ENCODE assay signal across 25 mouse cellular contexts in genomic region chrX:85132706-85133105, GRCm38 (mm10).
DNase-seq lines count a peak whose midpoint lies in the region; ATAC-seq and TF ChIP-seq lines count a peak whose summit lies in the region.
"Had no signal": no experiment of that assay in that cellular context is flagged by ENCODE, and none has a peak within 500 bp of the region (broad histone marks: within the 10 kb centered on the region; RNA-seq: fewer than 3 reads in every experiment).

No protein-coding gene starts in this region.

- H3K9ac ChIP-seq in CH12.LX (ENCODE audit: insufficient read depth, low read depth), result no peak overlapping the region
- H3K9ac ChIP-seq in ES-E14 (ENCODE audit: insufficient read depth, low read depth, low read length, poor library complexity, severe bottlenecking), result no peak overlapping the region
- H3K9ac ChIP-seq: embryonic facial prominence, embryonic 13.5 days; embryonic facial prominence, embryonic 15.5 days; forebrain, embryonic 13.5 days; forebrain, embryonic 15.5 days; forebrain, postnatal 0 days had no signal

- no peak for TF ChIP-seq EP300 in CH12.LX (IDR thresholded peaks at IDR 0.05; ENCODE audit: low read length)

- no peak for TF ChIP-seq POLR2A in CH12.LX (IDR thresholded peaks at IDR 0.05; ENCODE audit: low read depth, low read length)

- dilution Hi-C loops in CH12.LX (cut with MboI; ENCODE audit: extremely low pct_ligation_motif_present, extremely low pct_unique_long_range_greater_than_20kb, low sequenced_read_pairs), result no loop called here

- H3K27ac ChIP-seq in CH12.LX (ENCODE audit: insufficient read depth, low read depth), result no peak overlapping the region
- H3K27ac ChIP-seq in ES-E14 (ENCODE audit: insufficient read depth, low read depth, low read length, poor library complexity, severe bottlenecking), result no peak overlapping the region
- H3K27ac ChIP-seq: embryonic facial prominence, embryonic 13.5 days; embryonic facial prominence, embryonic 15.5 days; forebrain, embryonic 10.5 days; forebrain, embryonic 13.5 days; forebrain, embryonic 15.5 days had no signal

- TF ChIP-seq CTCF in CH12.LX (conservative IDR thresholded peaks at IDR 0.05 in 1 of 2, IDR thresholded peaks at IDR 0.05 in 1 of 2; ENCODE audit: low read depth in 2 of 2, low read length in 2 of 2), result no peak

- DNase-seq in CH12.LX (ENCODE audit: extremely low read depth) (no peak), ES-E14 (ENCODE audit: low read depth, low spot score) (no peak)
- no peak for DNase-seq in gastrocnemius, postnatal 36 days
- no peak for DNase-seq in neural tube, embryonic 10.5 days (ENCODE audit: extremely low spot score, low spot score)
- DNase-seq: adrenal gland, adult 2 months; adrenal gland, postnatal 10 days; adrenal gland, postnatal 25 days; B cell, adult 2 months; cerebellum, adult 11 months; cerebellum, adult 18-20 months; cerebellum, adult 8-10 months; cerebellum, adult 9-11 months; cerebellum, postnatal 14 days; cerebellum, postnatal 36 days; embryo, embryonic 11 days; forebrain, postnatal 0 days had no signal

- H3K27me3 ChIP-seq in CH12.LX (replicated peaks), result no peaks in the 10 kb centered on the region
- H3K27me3 ChIP-seq: embryonic facial prominence, embryonic 13.5 days; embryonic facial prominence, embryonic 15.5 days; forebrain, embryonic 13.5 days; forebrain, embryonic 15.5 days had no signal

- H3K9me3 ChIP-seq in CH12.LX (replicated peaks; ENCODE audit: low read length), result no peaks in the 10 kb centered on the region
- H3K9me3 ChIP-seq in ES-E14 (ENCODE audit: control insufficient read depth, insufficient read depth, low read depth, low read length), result no peaks in the 10 kb centered on the region
- H3K9me3 ChIP-seq: embryonic facial prominence, embryonic 13.5 days; embryonic facial prominence, embryonic 15.5 days; forebrain, embryonic 10.5 days; forebrain, embryonic 13.5 days; forebrain, embryonic 15.5 days had no signal

- H3K4me2 ChIP-seq in CH12.LX (ENCODE audit: insufficient read depth, low read depth, poor library complexity, severe bottlenecking), result no peak overlapping the region
- H3K4me2 ChIP-seq: embryonic facial prominence, embryonic 13.5 days; embryonic facial prominence, embryonic 15.5 days; forebrain, embryonic 13.5 days; forebrain, embryonic 15.5 days had no signal

- 0 out of 2 replicates have a peak, but pooled peaks have one; percentile 34 for ATAC-seq in megakaryocyte progenitor cell, adult 5-6 weeks (replicated peaks; ENCODE audit: poor library complexity)
- ATAC-seq: activated CD4-positive, CD25-positive, alpha-beta regulatory T cell, adult 4 months; CD4-positive, CD25-positive, alpha-beta regulatory T cell, adult 4 months; forebrain, embryonic 13.5 days; forebrain, embryonic 15.5 days; forebrain, postnatal 0 days had no signal

- in situ Hi-C loops in CH12.LX (cut with MboI; ENCODE audit: low pct_ligation_motif_present, low pct_unique_long_range_greater_than_20kb, low sequenced_read_pairs), result no loop called here
- in situ Hi-C loops in ES-E14 (cut with MboI; ENCODE audit: low sequenced_read_pairs in 2 of 2, unreplicated experiment in 2 of 2), result no loop called here

- H3K4me3 ChIP-seq in CH12.LX (replicated peaks in 1 of 3; ENCODE audit: low read depth in 2 of 3, low read length in 2 of 3, poor library complexity in 1 of 3) (no peak overlapping the region), ES-E14 (ENCODE audit: insufficient read depth in 1 of 2, low read depth in 1 of 2, low read length in 2 of 2, poor library complexity in 1 of 2, severe bottlenecking in 1 of 2) (no peak overlapping the region)
- H3K4me3 ChIP-seq: embryonic facial prominence, embryonic 13.5 days; embryonic facial prominence, embryonic 15.5 days; erythroblast, embryonic 14.5 days; forebrain, embryonic 10.5 days; forebrain, embryonic 13.5 days; forebrain, embryonic 15.5 days had no signal

- H3K4me1 ChIP-seq in CH12.LX (ENCODE audit: control insufficient read depth in 1 of 2, insufficient read depth in 2 of 2) (no peaks in the 10 kb centered on the region), ES-E14 (ENCODE audit: control insufficient read depth in 2 of 2, insufficient read depth in 2 of 2, low read length in 2 of 2, poor library complexity in 1 of 2) (peaks cover 0 to 2% of the 10 kb centered on the region in 2 experiments; a peak in 1 of 4 replicates)
- H3K4me1 ChIP-seq: embryonic facial prominence, embryonic 13.5 days; embryonic facial prominence, embryonic 15.5 days; forebrain, embryonic 13.5 days; forebrain, embryonic 15.5 days had no signal

- no peak for TF ChIP-seq RAD21 in CH12.LX (IDR thresholded peaks at IDR 0.05; ENCODE audit: low read depth, low read length)

- H3K36me3 ChIP-seq in CH12.LX (replicated peaks in 1 of 2; ENCODE audit: control insufficient read depth in 1 of 2, insufficient read depth in 1 of 2, low read length in 1 of 2), result no peaks in the 10 kb centered on the region
- H3K36me3 ChIP-seq in ES-E14 (ENCODE audit: control insufficient read depth, insufficient read depth, low read length, poor library complexity, severe bottlenecking), result no peaks in the 10 kb centered on the region
- H3K36me3 ChIP-seq: embryonic facial prominence, embryonic 13.5 days; embryonic facial prominence, embryonic 15.5 days; forebrain, embryonic 10.5 days; forebrain, embryonic 15.5 days had no signal

- H3K79me2 ChIP-seq in CH12.LX (replicated peaks; ENCODE audit: control insufficient read depth, extremely low read depth, insufficient read depth, poor library complexity, severe bottlenecking), result no peaks in the 10 kb centered on the region

- intact Hi-C loops in gastrocnemius, postnatal 36 days (cut with DNase I), result no loop called here

TF ChIP-seq in CH12.LX, 34 proteins besides CTCF, POLR2A, EP300 and RAD21:
- no peak for TF ChIP-seq MEF2A (IDR thresholded peaks at IDR 0.05; ENCODE audit: borderline replicate concordance, low read depth, low read length)
- peak; percentile 25; the same call in 1 of the 2 replicates for TF ChIP-seq NRF1 (IDR thresholded peaks at IDR 0.05; ENCODE audit: low read depth, low read length)
- TF ChIP-seq USF2 (conservative IDR thresholded peaks at IDR 0.05; ENCODE audit: low read depth, low read length), result no peak
- TF ChIP-seq MXI1 (IDR thresholded peaks at IDR 0.05; ENCODE audit: low read depth, low read length), result no peak
- TF ChIP-seq ZKSCAN1 (IDR thresholded peaks at IDR 0.05; ENCODE audit: borderline replicate concordance, low read depth, low read length), result no peak
- no peak for TF ChIP-seq JUND (conservative IDR thresholded peaks at IDR 0.05; ENCODE audit: low read depth, low read length)
- no peak for TF ChIP-seq MYC (IDR thresholded peaks at IDR 0.05; ENCODE audit: low read depth, low read length)
- no peak for TF ChIP-seq PAX5 (IDR thresholded peaks at IDR 0.05; ENCODE audit: low read length)
- TF ChIP-seq MAX (IDR thresholded peaks at IDR 0.05; ENCODE audit: low read length), result no peak

TF ChIP-seq in ES-E14, 5 proteins besides CTCF, POLR2A, EP300 and RAD21:
- TF ChIP-seq ZC3H11A (IDR thresholded peaks at IDR 0.05; ENCODE audit: borderline replicate concordance, low read depth, low read length) (no peak), HCFC1 (IDR thresholded peaks at IDR 0.05; ENCODE audit: borderline replicate concordance, insufficient read depth, low read length) (peak; percentile 68; the same call in 1 of the 2 replicates), ZNF384 (IDR thresholded peaks at IDR 0.05; ENCODE audit: low read depth, low read length) (no peak), MAFK (IDR thresholded peaks at IDR 0.05; ENCODE audit: insufficient read depth, low read depth, low read length) (no peak), CHD2 (IDR thresholded peaks at IDR 0.05; ENCODE audit: low read depth, low read length) (no peak)
